Mouse (Mus musculus): ENCODE measurements around the gene Shisal1. TPM values are rescaled to one million over a fixed set of nuclear protein-coding genes. Genes with fewer than 3 reads are reported as not detected.

Shisal1 gene
- total RNA-seq, 2 experiments from 2014 or later: not detected

Other genes with a start within 250 kb of the Shisal1 start
- 28.9 and 29.8 TPM in 2 replicates for gene Parvb, start 215.1 kb downstream of the Shisal1 start, total RNA-seq (2014; fragmentation: Nextera tagmentation)
- 2.1 and 3.2 TPM in 2 replicates for gene Parvb, start 215.1 kb downstream of the Shisal1 start, total RNA-seq (2017)
- gene Parvg, start 123.1 kb downstream of the Shisal1 start, total RNA-seq (2014; fragmentation: Nextera tagmentation): 49.1 and 67.2 TPM in 2 replicates
- gene Parvg, start 123.1 kb downstream of the Shisal1 start, total RNA-seq (2017): 80.8 and 173 TPM in 2 replicates
- gene Rtl6, start 110.7 kb upstream of the Shisal1 start, total RNA-seq (2014; fragmentation: Nextera tagmentation): 1.1 and 3.1 TPM in 2 replicates
- gene Rtl6, start 110.7 kb upstream of the Shisal1 start, total RNA-seq (2017): 2.0 and 2.9 TPM in 2 replicates
- gene Prr5, start 222.5 kb upstream of the Shisal1 start, total RNA-seq (2014; fragmentation: Nextera tagmentation): 1.2 TPM in 1 of 2 replicates, not detected in the other
- gene Prr5, start 222.5 kb upstream of the Shisal1 start, total RNA-seq (2017): 0.34 and 0.85 TPM in 2 replicates

All from megakaryocyte-erythroid progenitor cell, adult 5-6 weeks (primary cell).